Mouse (Mus musculus) activated CD4-positive, CD25-positive, alpha-beta regulatory T cell, adult 4 months (primary cell): ENCODE data around the gene Rad51ap1. TPM values are rescaled to one million over a fixed set of nuclear protein-coding genes. Genes with fewer than 3 reads are reported as not detected.

Experiments used
- polyA plus RNA-seq, 2 experiments: library from polyadenylated mRNA; unstranded; fragments of 100-300 nt; shearing (Covaris generic); gene quantifications; one replicate each; pipeline ENCODE4 v1.2.1; 2017

The Rad51ap1 gene
- polyA plus RNA-seq, 2 experiments from 2014 or later, result 10.9 to 19.8 TPM

Other genes starting within 250 kb of the Rad51ap1 start
- not detected for gene Kcna6, start 198.9 kb downstream of the Rad51ap1 start, polyA plus RNA-seq
- 100 to 1,000 TPM; 160 to 212 TPM for gene Ndufa9, start 90.5 kb downstream of the Rad51ap1 start, polyA plus RNA-seq
- gene Akap3, start 86.5 kb downstream of the Rad51ap1 start, polyA plus RNA-seq, result not detected
- gene Dyrk4, start 17.7 kb downstream of the Rad51ap1 start, polyA plus RNA-seq, result under 1 TPM in 1 of 2 experiments, not detected in 1; 0.23 TPM
- 10 to 100 TPM in 1 of 2 experiments, 1 to 10 TPM in 1; 9.8 to 11.2 TPM for gene D6Wsu163e, start 375 bp upstream of the Rad51ap1 start, polyA plus RNA-seq
- gene Fgf6, start 76.0 kb upstream of the Rad51ap1 start, polyA plus RNA-seq, result not detected
- not detected for gene Fgf23, start 133.3 kb upstream of the Rad51ap1 start, polyA plus RNA-seq
- gene Tigar, start 170.0 kb upstream of the Rad51ap1 start, polyA plus RNA-seq, result 1 to 10 TPM; 6.7 to 8.2 TPM
- 100 to 1,000 TPM; 863 to 906 TPM for gene Ccnd2, start 212.6 kb upstream of the Rad51ap1 start, polyA plus RNA-seq